Mouse (Mus musculus) E14TG2a.4 (cell line): ENCODE results near the gene Bcar1.
A peak's percentile ranks its signal among the peaks of the same experiment; 100 is the strongest.

ENCODE experiments used
- H3K27me3 ChIP-seq: 2 replicates; pipeline ENCODE4 v1.6.1; 2014; ENCODE audit warnings: low read length, control low read depth; ENCODE audit not compliant: insufficient read depth
- H3K36me3 ChIP-seq: 2 replicates; pipeline ENCODE4 v1.6.1; 2014; ENCODE audit warnings: low read length, control low read depth; ENCODE audit not compliant: insufficient read depth
- H3K4me1 ChIP-seq: replicated peaks from 2 replicates; pipeline ENCODE4 v1.6.1; 2014; ENCODE audit warnings: low read depth, low read length, control low read depth
- H3K4me3 ChIP-seq: replicated peaks from 2 replicates; pipeline ENCODE4 v1.5.1; 2014; ENCODE audit warnings: mild to moderate bottlenecking, low read length
- H3K9me3 ChIP-seq: 2 replicates; pipeline ENCODE4 v1.6.1; 2014; ENCODE audit warnings: low read length, control low read depth
- CTCF ChIP-seq: conservative IDR thresholded peaks from 2 replicates; pipeline ENCODE4 v1.5.1; 2014; ENCODE audit warnings: low read length
- NANOG ChIP-seq: IDR thresholded peaks from 2 replicates; pipeline ENCODE4 v1.6.1; 2014; ENCODE audit warnings: borderline replicate concordance, low read length, mixed read lengths
- POU5F1 ChIP-seq: IDR thresholded peaks from 2 replicates; pipeline ENCODE4 v1.6.1; 2014; ENCODE audit warnings: low read length, borderline replicate concordance

The Bcar1 gene

DNA sequence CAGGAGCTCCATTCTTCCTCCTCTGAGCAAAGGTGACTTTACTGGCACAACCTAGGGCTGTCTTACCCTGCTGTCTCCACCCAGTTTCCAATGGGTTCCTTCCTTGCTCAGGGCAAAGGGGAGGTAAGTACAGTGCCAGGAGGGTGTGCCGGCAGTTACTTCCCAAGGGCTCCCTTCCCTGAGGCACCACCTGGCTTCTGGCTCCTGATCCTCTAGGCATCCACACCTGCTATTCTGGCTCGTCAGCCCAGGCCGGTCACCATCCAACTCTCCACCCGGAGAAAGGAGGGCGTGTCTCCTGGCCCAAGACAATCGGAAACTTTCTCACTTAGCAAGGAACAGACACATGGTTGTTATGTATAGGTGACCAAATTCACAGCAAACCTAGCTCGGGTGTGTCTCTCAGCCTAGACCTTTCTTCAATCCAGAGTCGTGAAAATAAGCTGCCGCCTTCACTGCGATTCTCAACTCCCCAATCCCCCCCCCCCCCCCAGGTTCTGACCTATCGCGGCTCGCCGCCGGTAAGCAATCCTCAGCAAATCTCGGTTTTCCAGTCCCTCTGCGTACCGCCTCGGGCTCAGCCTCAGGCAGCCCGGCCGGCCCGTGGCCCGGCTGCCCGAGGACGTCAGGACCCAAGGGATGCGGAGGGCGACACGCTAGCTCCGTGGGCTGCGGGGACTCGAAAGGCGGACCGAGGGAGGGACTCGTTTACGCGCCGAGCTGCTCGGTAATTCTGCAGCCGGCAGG, 12.2 kb downstream of the Bcar1 start:
- peaks cover 47% of the 10 kb centered on the region for H3K36me3 ChIP-seq
- H3K27me3 ChIP-seq, result no peaks in the 10 kb centered on the region
- H3K4me1 ChIP-seq, result peaks cover 89% of the 10 kb centered on the region
- no peak for TF ChIP-seq NANOG
- no peak for TF ChIP-seq CTCF
- TF ChIP-seq POU5F1, result no peak
- H3K4me3 ChIP-seq, result peak overlapping the region; percentile 90
- H3K9me3 ChIP-seq, result no peaks in the 10 kb centered on the region

DNA sequence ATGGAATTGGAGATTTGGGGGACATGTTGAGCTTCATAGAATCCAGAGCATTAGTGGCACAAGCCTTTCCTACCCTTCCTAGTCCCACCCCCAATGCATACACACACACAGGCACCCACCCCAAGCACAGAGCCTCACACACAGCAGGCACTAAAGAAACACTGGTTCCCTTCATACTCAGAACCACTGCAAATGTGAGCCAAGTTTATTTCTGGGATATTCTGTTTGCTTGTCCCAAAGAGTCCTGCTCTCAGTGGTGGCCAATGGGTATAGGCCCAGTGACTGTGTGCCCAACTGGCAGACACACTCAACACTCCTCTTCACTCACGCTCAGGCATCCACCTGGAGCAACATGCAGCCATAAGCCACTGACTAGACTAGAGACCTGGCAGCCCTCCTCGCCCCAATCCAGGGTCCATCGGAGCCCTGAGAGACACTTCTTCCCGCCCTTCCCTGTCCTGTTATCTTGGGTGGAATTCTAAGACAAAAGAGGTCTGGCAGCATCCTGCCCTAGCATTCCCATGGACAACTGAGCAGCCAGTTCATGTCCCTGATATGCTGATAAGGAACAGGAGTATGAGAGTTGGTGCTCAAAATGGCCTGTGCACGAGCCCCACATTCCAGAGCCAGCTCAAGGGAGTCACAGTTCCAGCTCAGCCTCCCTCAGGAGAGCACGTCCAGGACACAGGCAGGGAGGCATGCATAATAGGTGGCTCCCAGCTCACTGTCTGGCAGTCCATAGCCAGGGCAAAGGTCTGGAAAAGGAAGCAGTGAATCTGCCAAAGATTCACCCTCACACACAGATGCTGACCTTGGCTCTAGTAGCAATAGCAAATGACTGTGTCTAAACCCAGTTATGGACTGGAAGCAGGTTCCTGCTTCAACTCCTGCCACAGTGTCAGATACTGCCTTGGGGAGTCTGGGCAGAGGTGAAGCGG, 14.1 kb downstream of the Bcar1 start:
- Histone ChIP-seq H3K4me1 (peaks cover 88% of the 10 kb centered on the region), H3K27me3 (no peaks in the 10 kb centered on the region), H3K4me3 (no peak overlapping the region)

DNA sequence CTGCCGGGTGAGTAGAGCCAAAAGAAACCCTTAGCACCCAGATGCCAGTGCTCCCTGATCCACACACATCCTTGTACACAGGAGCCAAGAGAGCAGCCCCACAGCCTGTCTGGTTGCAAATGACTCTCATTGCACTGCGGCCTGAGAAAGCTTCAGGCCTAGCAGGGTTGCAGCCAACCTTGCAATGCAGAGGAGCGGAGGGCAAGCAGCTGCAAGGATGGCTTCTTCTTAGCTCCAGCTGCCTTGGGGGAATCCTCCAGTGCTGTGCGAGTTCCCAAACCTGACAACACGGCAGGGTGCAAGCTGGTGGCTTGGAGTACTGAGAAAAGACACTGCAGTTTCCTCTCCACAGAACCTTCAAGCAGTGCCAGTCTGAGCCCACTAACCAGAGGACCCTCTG, 15.1 kb downstream of the Bcar1 start:
- TF ChIP-seq POU5F1 (no peak), CTCF (no peak), NANOG (no peak)
- Histone ChIP-seq H3K9me3 (no peaks in the 10 kb centered on the region), H3K4me1 (peaks cover 86% of the 10 kb centered on the region), H3K27me3 (no peaks in the 10 kb centered on the region), H3K4me3 (no peak overlapping the region), H3K36me3 (peaks cover 36% of the 10 kb centered on the region)

More for the DNA sequence above, 14.1 kb downstream of the Bcar1 start:
- Histone ChIP-seq H3K36me3 (peaks cover 33% of the 10 kb centered on the region), H3K9me3 (no peaks in the 10 kb centered on the region)
- no peak for TF ChIP-seq POU5F1
- TF ChIP-seq CTCF, result no peak
- no peak for TF ChIP-seq NANOG

DNA sequence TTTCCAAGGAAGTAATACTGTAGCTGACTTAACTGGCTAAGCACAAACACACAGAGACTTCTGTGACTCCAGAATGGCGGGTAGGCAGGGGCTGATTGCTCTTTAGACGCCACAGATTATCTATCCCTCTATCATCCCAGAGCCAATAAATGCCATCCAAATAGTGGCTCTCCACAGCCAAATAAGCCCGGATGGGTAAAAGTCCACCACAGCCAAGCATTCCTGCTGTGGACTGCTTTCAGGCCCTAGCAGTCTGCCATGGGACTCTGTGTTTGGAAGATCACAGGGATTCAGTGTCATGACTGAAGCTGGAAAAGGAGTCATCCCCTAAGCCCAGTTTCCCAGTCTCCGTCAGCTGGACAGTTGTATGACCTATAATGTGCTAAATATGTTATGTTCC, 16.1 kb downstream of the Bcar1 start:
- TF ChIP-seq NANOG (no peak), POU5F1 (no peak), CTCF (no peak)

DNA sequence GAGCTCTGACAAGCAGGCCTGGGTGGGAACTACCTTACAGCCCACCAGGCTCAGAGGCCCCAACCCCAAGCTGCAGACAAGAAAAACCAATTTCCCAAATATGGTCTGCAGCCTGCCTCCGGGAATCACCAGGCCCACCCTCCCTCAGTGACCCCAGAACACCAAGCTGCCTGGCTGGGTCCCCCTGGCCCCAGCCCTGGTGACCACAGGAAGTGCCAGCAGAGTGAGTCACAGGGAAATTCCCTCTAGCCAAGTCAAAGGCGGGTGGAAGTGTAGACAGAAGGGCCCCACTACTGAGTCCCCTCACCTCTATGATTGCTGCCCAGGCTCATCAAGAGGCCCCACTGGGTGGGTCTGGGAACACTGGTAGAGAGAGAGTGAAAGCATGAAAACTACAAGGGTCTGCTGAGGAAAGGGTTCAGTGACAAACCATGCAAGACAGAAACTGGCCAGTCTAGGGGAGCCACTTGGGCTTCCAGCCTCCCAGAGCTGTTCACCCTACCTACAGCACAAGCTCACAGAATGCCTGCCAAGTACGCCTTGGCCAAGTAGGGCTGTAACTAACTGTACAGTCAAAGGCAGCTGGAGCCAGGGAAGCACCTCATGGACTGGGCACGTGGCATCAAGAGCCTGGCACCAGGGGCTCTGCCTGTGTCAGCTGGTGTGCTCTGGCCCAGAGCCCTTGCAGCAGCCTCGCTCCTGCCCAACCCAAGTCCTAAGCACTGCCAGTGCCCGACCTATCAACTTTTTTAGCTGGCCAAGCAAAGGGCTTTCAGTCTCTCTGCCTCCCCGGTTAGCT, 17.3 kb downstream of the Bcar1 start:
- peaks cover 74% of the 10 kb centered on the region for H3K4me1 ChIP-seq
- peaks cover 39% of the 10 kb centered on the region for H3K36me3 ChIP-seq
- H3K27me3 ChIP-seq, result no peaks in the 10 kb centered on the region
- H3K4me3 ChIP-seq, result no peak overlapping the region
- TF ChIP-seq NANOG (no peak), CTCF (no peak), POU5F1 (no peak)
- no peaks in the 10 kb centered on the region for H3K9me3 ChIP-seq

More for the DNA sequence above, 16.1 kb downstream of the Bcar1 start:
- Histone ChIP-seq H3K27me3 (no peaks in the 10 kb centered on the region), H3K4me3 (no peak overlapping the region), H3K36me3 (peaks cover 36% of the 10 kb centered on the region), H3K9me3 (no peaks in the 10 kb centered on the region), H3K4me1 (peaks cover 77% of the 10 kb centered on the region)

DNA sequence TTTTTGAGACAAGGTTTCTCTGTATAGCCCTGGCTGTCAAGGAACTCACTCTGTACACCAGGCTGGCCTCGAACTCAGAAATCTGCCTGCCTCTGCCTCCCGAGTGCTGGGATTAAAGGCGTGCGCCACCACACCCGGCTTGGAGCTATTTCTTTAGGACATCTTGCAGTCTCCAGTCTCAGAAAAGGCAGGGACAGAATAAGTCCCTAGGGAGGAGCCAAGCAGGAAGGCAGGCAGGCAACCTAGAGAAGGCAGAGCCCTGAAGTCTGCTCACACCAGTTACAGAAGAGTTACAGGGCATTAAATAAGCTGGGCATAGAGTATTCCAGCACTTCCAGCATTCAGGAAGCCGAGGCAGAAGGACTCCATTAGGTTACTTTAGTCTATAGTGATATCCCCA, 18.3 kb downstream of the Bcar1 start:
- H3K4me3 ChIP-seq, result no peak overlapping the region
- no peaks in the 10 kb centered on the region for H3K9me3 ChIP-seq
- no peaks in the 10 kb centered on the region for H3K27me3 ChIP-seq
- no peak for TF ChIP-seq CTCF
- H3K4me1 ChIP-seq, result peaks cover 74% of the 10 kb centered on the region
- peaks cover 49% of the 10 kb centered on the region for H3K36me3 ChIP-seq

DNA sequence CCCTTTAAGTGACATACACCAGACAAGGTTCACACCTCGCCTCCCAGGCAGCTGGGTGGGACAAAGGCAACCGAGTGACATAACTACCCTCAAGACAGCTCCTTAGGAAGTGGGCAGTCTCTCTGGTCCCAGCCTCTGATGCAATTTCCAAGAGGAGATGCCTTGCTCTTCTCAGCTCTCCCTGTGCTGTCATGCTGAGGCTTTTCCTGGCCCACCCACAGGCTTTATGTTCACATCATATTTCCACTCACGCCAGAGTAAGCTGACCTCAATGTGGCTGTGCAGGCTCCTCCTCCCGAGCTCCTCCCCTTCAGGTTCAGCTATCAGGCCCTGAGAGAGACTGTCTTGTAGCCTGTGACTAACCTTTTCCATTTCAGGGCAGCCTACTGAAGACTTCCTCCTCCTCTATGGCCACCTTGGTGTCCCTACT, 23.5 kb downstream of the Bcar1 start:
- TF ChIP-seq NANOG, result no peak
- no peak for TF ChIP-seq CTCF
- TF ChIP-seq POU5F1, result no peak
- H3K4me1 ChIP-seq, result peaks cover 76% of the 10 kb centered on the region
- peaks cover 65% of the 10 kb centered on the region for H3K36me3 ChIP-seq
- H3K27me3 ChIP-seq, result no peaks in the 10 kb centered on the region
- H3K9me3 ChIP-seq, result no peaks in the 10 kb centered on the region
- no peak overlapping the region for H3K4me3 ChIP-seq

DNA sequence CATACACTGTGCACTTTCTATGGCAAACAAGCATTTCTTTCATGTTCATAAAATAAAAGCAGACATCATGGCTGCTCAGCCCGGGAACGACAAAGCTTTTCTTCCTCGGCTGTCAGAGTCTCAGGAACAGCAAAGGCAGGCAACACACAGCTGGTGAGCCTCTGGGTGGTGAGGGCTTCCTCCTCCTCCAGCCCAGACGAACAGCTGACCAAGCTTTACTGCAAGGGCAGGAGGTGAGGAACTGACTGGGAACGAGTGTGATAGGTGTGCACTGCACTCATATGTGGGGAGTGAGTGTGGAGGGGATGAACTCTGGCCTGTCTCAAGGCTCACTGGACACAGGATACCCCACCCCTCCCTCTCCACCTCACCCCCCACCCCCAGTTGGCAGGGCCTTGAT, 24.7 kb downstream of the Bcar1 start:
- TF ChIP-seq CTCF (no peak), NANOG (no peak), POU5F1 (no peak)
- no peaks in the 10 kb centered on the region for H3K9me3 ChIP-seq
- no peaks in the 10 kb centered on the region for H3K27me3 ChIP-seq
- H3K4me3 ChIP-seq, result no peak overlapping the region
- peaks cover 76% of the 10 kb centered on the region for H3K4me1 ChIP-seq
- H3K36me3 ChIP-seq, result peaks cover 74% of the 10 kb centered on the region
